Mouse (Mus musculus): Measurements from ENCODE around the gene Prickle2.

- TF ChIP-seq CTCF (IDR thresholded peaks at IDR 0.05; ENCODE audit: control insufficient read depth, insufficient read depth, insufficient replicate concordance, low read depth, low read length) (no peak), POLR2A (IDR thresholded peaks at IDR 0.05; ENCODE audit: control insufficient read depth, low read depth, low read length) (no peak)
Measured at GRCm38 (mm10) chr6:92383196-92383782, 322.7 kb downstream of the Prickle2 start.

Data from testis, adult 2 months (tissue).